13 mouse cellular contexts compared by ENCODE assay signal in genomic region chr8:109903909-109904469, GRCm38 (mm10). TPM values are rescaled to one million over a fixed set of nuclear protein-coding genes. Genes with fewer than 3 reads are reported as not detected.
DNase-seq lines count a peak whose midpoint lies in the region; ATAC-seq and TF ChIP-seq lines count a peak whose summit lies in the region.
"Had no signal": no experiment of that assay in that cellular context is flagged by ENCODE, and none has a peak within 500 bp of the region (broad histone marks: within the 10 kb centered on the region; RNA-seq: fewer than 3 reads in every experiment).

No protein-coding gene starts in this region.

- peak overlapping the region; percentile 10; the same call in 1 of the 2 replicates for H3K4me2 ChIP-seq in forebrain, postnatal 0 days (ENCODE audit: low read depth)
- H3K4me2 ChIP-seq in forebrain, embryonic 12.5 days = no peak overlapping the region

- no peak for TF ChIP-seq CTCF in forebrain, postnatal 0 days (IDR thresholded peaks at IDR 0.05; ENCODE audit: low read depth)
- TF ChIP-seq CTCF in bone marrow, adult 2 months (IDR thresholded peaks at IDR 0.05; ENCODE audit: control insufficient read depth, insufficient read depth, low read length) = no peak
- TF ChIP-seq CTCF in layer of hippocampus, adult 2 months (conservative IDR thresholded peaks at IDR 0.05) = no peak

- peak; percentile 77 for DNase-seq in forebrain, postnatal 0 days
- peak; percentile 52 to 78 for DNase-seq in layer of hippocampus, adult 2 months (ENCODE audit: low spot score in 2 of 2)
- DNase-seq in Muller cell, postnatal 12 days (ENCODE audit: inconsistent ontology term) = no peak
- DNase-seq in spleen, postnatal 10 days (ENCODE audit: low spot score in 2 of 2) = no peak
- no peak for DNase-seq in urinary bladder, postnatal 25 days (ENCODE audit: low spot score)
- DNase-seq: adrenal gland, postnatal 25 days; lung, adult 2 months; midbrain, embryonic 14.5 days; thymus, postnatal 25 days had no signal

- peak; percentile 38 for ATAC-seq in forebrain, postnatal 0 days
- ATAC-seq in forebrain, embryonic 12.5 days (ENCODE audit: low FRiP score) = no peak
- ATAC-seq in megakaryocyte progenitor cell, adult 5-6 weeks (replicated peaks; ENCODE audit: poor library complexity) = peak; percentile 83
- ATAC-seq: CD4-positive, CD25-positive, alpha-beta regulatory T cell, adult 4 months had no signal

- no peak for TF ChIP-seq POLR2A in bone marrow, adult 2 months (IDR thresholded peaks at IDR 0.05; ENCODE audit: borderline replicate concordance, control insufficient read depth, low read depth, low read length)

- H3K36me3 ChIP-seq in forebrain, postnatal 0 days (ENCODE audit: insufficient read depth) = peaks cover 12% of the 10 kb centered on the region
- peaks cover 25% of the 10 kb centered on the region for H3K36me3 ChIP-seq in forebrain, embryonic 12.5 days (replicated peaks)

- WGBS in forebrain, postnatal 0 days = 55% methylated on average over 10 of the region's 10 CpGs
- WGBS in forebrain, embryonic 12.5 days = 87% methylated on average over 10 of the region's 10 CpGs
- 39% methylated on average over 10 of the region's 10 CpGs for whole genome bisulfite sequencing in bone marrow, adult 2 months

- no peak overlapping the region for H3K9ac ChIP-seq in forebrain, postnatal 0 days
- H3K9ac ChIP-seq in forebrain, embryonic 12.5 days = no peak overlapping the region

- H3K4me1 ChIP-seq in forebrain, postnatal 0 days (ENCODE audit: insufficient read depth) = peaks cover 4% of the 10 kb centered on the region; the same call in 1 of the 2 replicates
- H3K4me1 ChIP-seq in forebrain, embryonic 12.5 days = no peaks in the 10 kb centered on the region
- peaks cover 2% of the 10 kb centered on the region for H3K4me1 ChIP-seq in bone marrow, adult 2 months (ENCODE audit: control insufficient read depth, insufficient read depth, low read length)

- H3K4me3 ChIP-seq in forebrain, postnatal 0 days (ENCODE audit: low read depth, low read length) = no peak overlapping the region
- no peak overlapping the region for H3K4me3 ChIP-seq in forebrain, embryonic 12.5 days (replicated peaks)
- peak overlapping the region; percentile 7 for H3K4me3 ChIP-seq in bone marrow, adult 2 months (replicated peaks; ENCODE audit: control insufficient read depth, low read depth, low read length)
- H3K4me3 ChIP-seq in layer of hippocampus, adult 2 months = no peak overlapping the region

- H3K9me3 ChIP-seq in forebrain, postnatal 0 days (ENCODE audit: low read length) = no peaks in the 10 kb centered on the region
- H3K9me3 ChIP-seq in forebrain, embryonic 12.5 days = no peaks in the 10 kb centered on the region

- H3K27ac ChIP-seq in forebrain, postnatal 0 days (ENCODE audit: low read depth, low read length) = peak overlapping the region; percentile 50
- H3K27ac ChIP-seq in forebrain, embryonic 12.5 days = no peak overlapping the region
- no peak overlapping the region for H3K27ac ChIP-seq in bone marrow, adult 2 months (ENCODE audit: control insufficient read depth, insufficient read depth, low read depth, low read length, poor library complexity)
- H3K27ac ChIP-seq in layer of hippocampus, adult 2 months = peak overlapping the region; percentile 16; the same call in 1 of the 2 replicates

- H3K27me3 ChIP-seq in forebrain, postnatal 0 days (ENCODE audit: insufficient read depth, low read length) = no peaks in the 10 kb centered on the region
- no peaks in the 10 kb centered on the region for H3K27me3 ChIP-seq in forebrain, embryonic 12.5 days

RNA-seq across cellular contexts. Expression of gene Phlpp2, which starts 35.6 kb away (rescaled TPM):
- total RNA-seq in forebrain, postnatal 0 days (2014; rRNA removed) = 9.8 and 13.6 TPM in 2 replicates
- polyA plus RNA-seq in forebrain, postnatal 0 days (2015; fragmentation: Nextera tagmentation; extraction: Ambion mirVana) = 1.7 and 2.9 TPM in 2 replicates
- polyA plus RNA-seq in forebrain, embryonic 12.5 days (2016; fragmentation: Nextera tagmentation; extraction: Ambion mirVana) = 3.1 and 3.9 TPM in 2 replicates
- polyA plus RNA-seq in bone marrow, adult 2 months (2011; ENCODE audit: insufficient read depth, insufficient read length, low replicate concordance, missing spikeins) = 9.0 and 10.8 TPM in 2 replicates
- total RNA-seq in layer of hippocampus, adult 2 months (2021) = 10 to 100 TPM; 26.9 to 28.5 TPM
- total RNA-seq in megakaryocyte progenitor cell, adult 5-6 weeks (2015) = 8.6 and 8.7 TPM in 2 replicates
- 8.0 and 8.6 TPM in 2 replicates for total RNA-seq in megakaryocyte progenitor cell, adult 5-6 weeks (2017)

RNA-seq across cellular contexts. Expression of gene Marveld3, which starts 58.0 kb away (rescaled TPM):
- 0.69 and 0.76 TPM in 2 replicates for total RNA-seq in forebrain, postnatal 0 days (2014; rRNA removed)
- polyA plus RNA-seq in forebrain, postnatal 0 days (2015; fragmentation: Nextera tagmentation; extraction: Ambion mirVana) = 0.64 and 1.4 TPM in 2 replicates
- 1.6 and 1.7 TPM in 2 replicates for polyA plus RNA-seq in forebrain, embryonic 12.5 days (2016; fragmentation: Nextera tagmentation; extraction: Ambion mirVana)
- polyA plus RNA-seq in bone marrow, adult 2 months (2011; ENCODE audit: insufficient read depth, insufficient read length, low replicate concordance, missing spikeins) = 0.62 TPM in 1 of 2 replicates, not detected in the other
- total RNA-seq in layer of hippocampus, adult 2 months (2021) = under 1 TPM in 1 of 2 experiments, not detected in 1; 0.23 TPM
- not detected in 2 replicates for total RNA-seq in megakaryocyte progenitor cell, adult 5-6 weeks (2015)
- not detected in 2 replicates for total RNA-seq in megakaryocyte progenitor cell, adult 5-6 weeks (2017)
- total RNA-seq: adrenal gland, postnatal 25 days had no signal
- polyA plus RNA-seq: CD4-positive, CD25-positive, alpha-beta regulatory T cell, adult 4 months had no signal

Comparison
In these comparisons a context has a peak if more than half of its experiments do, and no peak if none do; other contexts are left out.
1. H3K27ac ChIP-seq: peak in forebrain, postnatal 0 days (single experiment) and layer of hippocampus, adult 2 months (single experiment); none in forebrain, embryonic 12.5 days (single experiment) and bone marrow, adult 2 months (single experiment).
2. DNase-seq: peak in forebrain, postnatal 0 days (single experiment) and layer of hippocampus, adult 2 months (2 of 2); none in Muller cell, postnatal 12 days (single experiment), spleen, postnatal 10 days (0 of 2) and urinary bladder, postnatal 25 days (single experiment).